Mouse (Mus musculus): ENCODE data around the gene Nhej1. TPM values are rescaled to one million over a fixed set of nuclear protein-coding genes. Genes with fewer than 3 reads are reported as not detected.

The Nhej1 gene
- polyA plus RNA-seq, 1 experiment from 2014 or later: 6.6 TPM

GRCm38 (mm10) chr1:75141486-75142190 lies 16.6 kb upstream of the Nhej1 start:
- peaks cover 20% of the 10 kb centered on the region for H3K36me3 ChIP-seq (ENCODE audit: insufficient read depth, low read length)
- peak overlapping the region; percentile 77 for H3K9ac ChIP-seq (replicated peaks; ENCODE audit: low read depth)
- H3K4me2 ChIP-seq (replicated peaks; ENCODE audit: low read depth, low read length): peak overlapping the region; percentile 89
- H3K27ac ChIP-seq (ENCODE audit: low read length): peak overlapping the region; percentile 98
- H3K9me3 ChIP-seq (ENCODE audit: low read length): no peaks in the 10 kb centered on the region
- H3K27me3 ChIP-seq (replicated peaks; ENCODE audit: insufficient read depth, low read length): no peaks in the 10 kb centered on the region
- ATAC-seq: peak; percentile 53
- TF ChIP-seq CTCF (IDR thresholded peaks at IDR 0.05) (no peak), EP300 (IDR thresholded peaks at IDR 0.05) (no peak)
- H3K4me1 ChIP-seq (ENCODE audit: insufficient read depth, low read depth, low read length): peaks cover 4% of the 10 kb centered on the region; the same call in 1 of the 2 replicates
- DNase-seq (ENCODE audit: low spot score): peak; percentile 81
- H3K4me3 ChIP-seq (ENCODE audit: low read depth, low read length): peak overlapping the region; percentile 81
- WGBS: 0% methylated on average over 53 of the region's 53 CpGs

DNA sequence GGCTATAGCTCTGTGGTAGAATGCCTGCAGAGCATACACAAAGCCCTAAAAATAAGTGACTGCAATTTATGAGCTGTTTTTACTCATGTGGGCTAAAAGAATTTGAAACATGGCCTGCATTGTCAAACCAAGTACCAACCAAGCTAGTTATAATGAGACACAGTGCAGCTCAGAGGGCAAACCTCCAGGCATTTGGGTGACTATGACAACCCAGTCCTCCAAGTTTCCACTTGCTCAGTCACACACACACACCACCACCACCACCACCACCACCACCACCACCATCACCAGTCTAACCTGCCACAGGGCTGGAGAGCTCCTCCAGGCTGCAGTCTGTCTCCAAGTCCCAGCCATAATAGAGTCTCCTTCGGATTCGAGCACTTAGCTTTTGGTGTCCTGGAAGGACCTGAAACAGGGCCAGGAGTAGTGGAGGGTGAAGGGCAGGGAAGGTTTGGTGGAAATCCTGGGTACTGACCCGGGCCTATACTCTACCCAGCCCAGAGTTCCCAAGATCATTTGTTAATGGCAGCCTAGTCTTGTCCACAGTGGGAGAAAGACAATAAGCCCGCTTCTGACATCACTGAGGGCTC lies 15.7 kb upstream of the Nhej1 start:
- ATAC-seq: no peak
- Histone ChIP-seq H3K36me3 (ENCODE audit: insufficient read depth, low read length) (peaks cover 24% of the 10 kb centered on the region), H3K4me1 (ENCODE audit: insufficient read depth, low read depth, low read length) (peaks cover 4% of the 10 kb centered on the region; the same call in 1 of the 2 replicates), H3K4me3 (ENCODE audit: low read depth, low read length) (peak overlapping the region; percentile 81), H3K9me3 (ENCODE audit: low read length) (no peaks in the 10 kb centered on the region), H3K27me3 (replicated peaks; ENCODE audit: insufficient read depth, low read length) (no peaks in the 10 kb centered on the region), H3K9ac (replicated peaks; ENCODE audit: low read depth) (peak overlapping the region; percentile 77), H3K27ac (ENCODE audit: low read length) (peak overlapping the region; percentile 98), H3K4me2 (replicated peaks; ENCODE audit: low read depth, low read length) (peak overlapping the region; percentile 89)
- 45% methylated on average over 4 of the region's 4 CpGs for whole genome bisulfite sequencing
- no peak for TF ChIP-seq CTCF (IDR thresholded peaks at IDR 0.05)
- no peak for TF ChIP-seq EP300 (IDR thresholded peaks at IDR 0.05)
- DNase-seq (ENCODE audit: low spot score): peak; percentile 38

- 93% methylated on average over 2 of the region's 2 CpGs for WGBS
- no peak overlapping the region for H3K4me2 ChIP-seq (replicated peaks; ENCODE audit: low read depth, low read length)
Observed at GRCm38 (mm10) chr1:75138448-75138847, 13.4 kb upstream of the Nhej1 start.

GRCm38 (mm10) chr1:75136730-75137129 lies 11.7 kb upstream of the Nhej1 start:
- H3K36me3 ChIP-seq (ENCODE audit: insufficient read depth, low read length): peaks cover 24% of the 10 kb centered on the region
- no peak overlapping the region for H3K27ac ChIP-seq (ENCODE audit: low read length)

More at GRCm38 (mm10) chr1:75138448-75138847, 13.4 kb upstream of the Nhej1 start:
- Histone ChIP-seq H3K9ac (replicated peaks; ENCODE audit: low read depth) (no peak overlapping the region), H3K9me3 (ENCODE audit: low read length) (no peaks in the 10 kb centered on the region), H3K4me3 (ENCODE audit: low read depth, low read length) (no peak overlapping the region), H3K27me3 (replicated peaks; ENCODE audit: insufficient read depth, low read length) (no peaks in the 10 kb centered on the region), H3K36me3 (ENCODE audit: insufficient read depth, low read length) (peaks cover 24% of the 10 kb centered on the region), H3K4me1 (ENCODE audit: insufficient read depth, low read depth, low read length) (peaks cover 4% of the 10 kb centered on the region; the same call in 1 of the 2 replicates), H3K27ac (ENCODE audit: low read length) (no peak overlapping the region)
- DNase-seq (ENCODE audit: low spot score): no peak
- TF ChIP-seq EP300 (IDR thresholded peaks at IDR 0.05) (no peak), CTCF (IDR thresholded peaks at IDR 0.05) (no peak)
- ATAC-seq: no peak

DNA sequence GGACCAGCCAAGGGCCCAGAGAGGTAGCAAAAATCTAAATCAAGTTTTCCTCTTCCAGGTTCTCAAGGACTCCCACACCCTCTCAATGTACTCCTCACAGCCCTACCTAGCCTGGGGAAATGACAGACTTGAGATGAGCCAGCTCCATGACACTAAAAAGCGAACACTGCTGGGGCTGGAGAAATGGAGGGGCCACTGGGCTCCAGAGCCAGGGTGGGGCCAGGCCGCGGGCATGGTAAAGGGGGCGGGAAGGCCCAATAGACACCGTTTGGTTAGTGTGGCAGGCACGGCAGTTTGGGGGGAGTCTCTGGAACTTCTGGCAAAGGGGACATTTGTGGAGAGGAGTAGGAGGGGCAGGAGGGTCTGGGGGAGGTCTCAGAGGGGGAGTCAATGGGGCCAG lies 11.3 kb upstream of the Nhej1 start:
- Histone ChIP-seq H3K9me3 (ENCODE audit: low read length) (no peaks in the 10 kb centered on the region), H3K36me3 (ENCODE audit: insufficient read depth, low read length) (peaks cover 24% of the 10 kb centered on the region), H3K4me3 (ENCODE audit: low read depth, low read length) (no peak overlapping the region), H3K4me2 (replicated peaks; ENCODE audit: low read depth, low read length) (no peak overlapping the region), H3K9ac (replicated peaks; ENCODE audit: low read depth) (no peak overlapping the region), H3K27ac (ENCODE audit: low read length) (no peak overlapping the region), H3K4me1 (ENCODE audit: insufficient read depth, low read depth, low read length) (no peaks in the 10 kb centered on the region; the same call in 1 of the 2 replicates), H3K27me3 (replicated peaks; ENCODE audit: insufficient read depth, low read length) (no peaks in the 10 kb centered on the region)
- 73% methylated on average over 6 of the region's 6 CpGs for WGBS
- no peak for DNase-seq (ENCODE audit: low spot score)
- no peak for ATAC-seq
- TF ChIP-seq CTCF (IDR thresholded peaks at IDR 0.05) (no peak), EP300 (IDR thresholded peaks at IDR 0.05) (no peak)

More at GRCm38 (mm10) chr1:75136730-75137129, 11.7 kb upstream of the Nhej1 start:
- H3K9me3 ChIP-seq (ENCODE audit: low read length): no peaks in the 10 kb centered on the region
- TF ChIP-seq EP300 (IDR thresholded peaks at IDR 0.05): no peak
- TF ChIP-seq CTCF (IDR thresholded peaks at IDR 0.05): no peak
- H3K4me1 ChIP-seq (ENCODE audit: insufficient read depth, low read depth, low read length): no peaks in the 10 kb centered on the region; the same call in 1 of the 2 replicates
- no peak overlapping the region for H3K9ac ChIP-seq (replicated peaks; ENCODE audit: low read depth)
- DNase-seq (ENCODE audit: low spot score) (no peak), ATAC-seq (no peak)
- no peak overlapping the region for H3K4me2 ChIP-seq (replicated peaks; ENCODE audit: low read depth, low read length)
- no peak overlapping the region for H3K4me3 ChIP-seq (ENCODE audit: low read depth, low read length)
- WGBS: 49% methylated on average over 3 of the region's 3 CpGs
- no peaks in the 10 kb centered on the region for H3K27me3 ChIP-seq (replicated peaks; ENCODE audit: insufficient read depth, low read length)

GRCm38 (mm10) chr1:75133421-75134207 lies 8.6 kb upstream of the Nhej1 start, which contains the start of gene Slc23a3:
Slc23a3 (minus strand) TSS chr1:75133890.
- Histone ChIP-seq H3K9me3 (ENCODE audit: low read length) (no peaks in the 10 kb centered on the region), H3K4me3 (ENCODE audit: low read depth, low read length) (no peak within 1 kb of the TSS), H3K4me2 (replicated peaks; ENCODE audit: low read depth, low read length) (peak within 1 kb of the TSS; percentile 14; the same call in 1 of the 2 replicates), H3K36me3 (ENCODE audit: insufficient read depth, low read length) (peaks cover 24% of the 10 kb centered on the region), H3K27ac (ENCODE audit: low read length) (no peak within 1 kb of the TSS), H3K27me3 (replicated peaks; ENCODE audit: insufficient read depth, low read length) (no peaks in the 10 kb centered on the region), H3K4me1 (ENCODE audit: insufficient read depth, low read depth, low read length) (no peaks in the 10 kb centered on the region), H3K9ac (replicated peaks; ENCODE audit: low read depth) (no peak within 1 kb of the TSS)
- peak; percentile 62 for ATAC-seq
- WGBS: 45% methylated on average over 12 of the region's 12 CpGs
- no peak for TF ChIP-seq CTCF (IDR thresholded peaks at IDR 0.05)
- peak; percentile 57 for DNase-seq (ENCODE audit: low spot score)

All from lung, postnatal 0 days (tissue).